Mouse (Mus musculus): Measurements from ENCODE around the gene Zbtb8a.
"Not testable (repeated sequence)": the region's sequence is repeated elsewhere in the genome, so short reads cannot be mapped to it uniquely, and the experiment has no call there.

Gene Zbtb8a

GRCm38 (mm10) chr4:129377601-129378390, at the start of gene Zbtb8a:
Gene Zbtb8a (minus strand): TSS chr4:129378116.
- DNase-seq (ENCODE audit: inconsistent ontology term), result peak; percentile 80

GRCm38 (mm10) chr4:129418321-129418720, 40.4 kb upstream of the Zbtb8a start:
- no peak for DNase-seq (ENCODE audit: inconsistent ontology term)

- peak; percentile 82 for DNase-seq (ENCODE audit: inconsistent ontology term)
These were observed 38.6 kb upstream of the Zbtb8a start for GRCm38 (mm10) chr4:129416478-129416877.

GRCm38 (mm10) chr4:129415892-129416291, 38.0 kb upstream of the Zbtb8a start:
- no peak for DNase-seq (ENCODE audit: inconsistent ontology term)

- DNase-seq (ENCODE audit: inconsistent ontology term), result no peak
These were observed 33.1 kb upstream of the Zbtb8a start for GRCm38 (mm10) chr4:129410991-129411390.

GRCm38 (mm10) chr4:129410532-129410931, 32.6 kb upstream of the Zbtb8a start:
- not testable (repeated sequence) for DNase-seq (ENCODE audit: inconsistent ontology term)

- peak; percentile 75 for DNase-seq (ENCODE audit: inconsistent ontology term)
These were observed 28.5 kb upstream of the Zbtb8a start for GRCm38 (mm10) chr4:129406447-129406846.

GRCm38 (mm10) chr4:129399813-129400212, 21.9 kb upstream of the Zbtb8a start:
- DNase-seq (ENCODE audit: inconsistent ontology term), result no peak

GRCm38 (mm10) chr4:129396960-129397359, 19.0 kb upstream of the Zbtb8a start:
- no peak for DNase-seq (ENCODE audit: inconsistent ontology term)

GRCm38 (mm10) chr4:129394089-129394870, 16.4 kb upstream of the Zbtb8a start:
- no peak for DNase-seq (ENCODE audit: inconsistent ontology term)

- no peak for DNase-seq (ENCODE audit: inconsistent ontology term)
These were observed 13.1 kb upstream of the Zbtb8a start for GRCm38 (mm10) chr4:129390936-129391557.

GRCm38 (mm10) chr4:129390216-129390743, 12.4 kb upstream of the Zbtb8a start:
- DNase-seq (ENCODE audit: inconsistent ontology term), result no peak

- no peak for DNase-seq (ENCODE audit: inconsistent ontology term)
These were observed 10.5 kb upstream of the Zbtb8a start for GRCm38 (mm10) chr4:129388404-129388803.

- no peak for DNase-seq (ENCODE audit: inconsistent ontology term)
These were observed 9.1 kb upstream of the Zbtb8a start for GRCm38 (mm10) chr4:129386989-129387388.

- DNase-seq (ENCODE audit: inconsistent ontology term), result no peak
These were observed 8.5 kb upstream of the Zbtb8a start for GRCm38 (mm10) chr4:129386269-129386946.

GRCm38 (mm10) chr4:129385685-129386084, 7.8 kb upstream of the Zbtb8a start:
- no peak for DNase-seq (ENCODE audit: inconsistent ontology term)

GRCm38 (mm10) chr4:129384440-129384839, 6.5 kb upstream of the Zbtb8a start:
- no peak for DNase-seq (ENCODE audit: inconsistent ontology term)

- DNase-seq (ENCODE audit: inconsistent ontology term), result no peak
These were observed 5.7 kb upstream of the Zbtb8a start for GRCm38 (mm10) chr4:129383586-129383985.

- no peak for DNase-seq (ENCODE audit: inconsistent ontology term)
These were observed 4.6 kb upstream of the Zbtb8a start for GRCm38 (mm10) chr4:129382488-129382887.

GRCm38 (mm10) chr4:129382029-129382428, 4.1 kb upstream of the Zbtb8a start:
- DNase-seq (ENCODE audit: inconsistent ontology term), result no peak

GRCm38 (mm10) chr4:129381148-129381547, 3.2 kb upstream of the Zbtb8a start:
- DNase-seq (ENCODE audit: inconsistent ontology term), result no peak

GRCm38 (mm10) chr4:129379805-129380204, 1.9 kb upstream of the Zbtb8a start:
- DNase-seq (ENCODE audit: inconsistent ontology term), result no peak

All from Muller cell, postnatal 12 days (primary cell).